Mouse (Mus musculus): ENCODE results near the gene Thra.

Thra gene

GRCm38 (mm10) chr11:98777888-98778287 is 37.5 kb downstream of the Thra start:
- no peak for DNase-seq (ENCODE audit: low spot score)

- DNase-seq (ENCODE audit: low spot score), result peak; percentile 79
These were observed 41.5 kb downstream of the Thra start for GRCm38 (mm10) chr11:98781851-98782512.

GRCm38 (mm10) chr11:98782651-98783235 is 42.3 kb downstream of the Thra start:
- DNase-seq (ENCODE audit: low spot score), result peak; percentile 70

- DNase-seq (ENCODE audit: low spot score), result peak; percentile 82
These were observed 42.8 kb downstream of the Thra start for GRCm38 (mm10) chr11:98783236-98783696.

- no peak for DNase-seq (ENCODE audit: low spot score)
These were observed 43.7 kb downstream of the Thra start for GRCm38 (mm10) chr11:98784139-98784538.

- DNase-seq (ENCODE audit: low spot score), result no peak
These were observed 44.8 kb downstream of the Thra start for GRCm38 (mm10) chr11:98785214-98785613.

- peak; percentile 80 for DNase-seq (ENCODE audit: low spot score)
These were observed 45.4 kb downstream of the Thra start for GRCm38 (mm10) chr11:98785772-98786281.

- DNase-seq (ENCODE audit: low spot score), result peak; percentile 98
These were observed 46.1 kb downstream of the Thra start for GRCm38 (mm10) chr11:98786359-98787214.

GRCm38 (mm10) chr11:98787229-98787628 is 46.8 kb downstream of the Thra start:
- no peak for DNase-seq (ENCODE audit: low spot score)

- DNase-seq (ENCODE audit: low spot score), result no peak
These were observed 47.3 kb downstream of the Thra start for GRCm38 (mm10) chr11:98787691-98788090.

GRCm38 (mm10) chr11:98788139-98788538 is 47.7 kb downstream of the Thra start:
- DNase-seq (ENCODE audit: low spot score), result no peak

- DNase-seq (ENCODE audit: low spot score), result peak; percentile 96
These were observed 48.2 kb downstream of the Thra start for GRCm38 (mm10) chr11:98788550-98789218.

- DNase-seq (ENCODE audit: low spot score), result no peak
These were observed 48.9 kb downstream of the Thra start for GRCm38 (mm10) chr11:98789219-98789807.

GRCm38 (mm10) chr11:98789824-98790223 is 49.4 kb downstream of the Thra start:
- DNase-seq (ENCODE audit: low spot score), result no peak

- DNase-seq (ENCODE audit: low spot score), result no peak
These were observed 50.3 kb downstream of the Thra start for GRCm38 (mm10) chr11:98790631-98791205.

- no peak for DNase-seq (ENCODE audit: low spot score)
These were observed 51.0 kb downstream of the Thra start for GRCm38 (mm10) chr11:98791448-98791847.

- no peak for DNase-seq (ENCODE audit: low spot score)
These were observed 51.6 kb downstream of the Thra start for GRCm38 (mm10) chr11:98792081-98792480.

GRCm38 (mm10) chr11:98794469-98795014 is 54.1 kb downstream of the Thra start:
- peak; percentile 78 for DNase-seq (ENCODE audit: low spot score)

- peak; percentile 88 for DNase-seq (ENCODE audit: low spot score)
These were observed 54.7 kb downstream of the Thra start, which contains the start of gene Msl1 for GRCm38 (mm10) chr11:98795015-98795713. Gene Msl1 (plus strand): TSS chr11:98795516.

All from embryo, embryonic 10.5 days (tissue).